Mouse (Mus musculus): ENCODE results near the gene Clstn3.
A peak's percentile ranks its signal among the peaks of the same experiment; 100 is the strongest.

DNA sequence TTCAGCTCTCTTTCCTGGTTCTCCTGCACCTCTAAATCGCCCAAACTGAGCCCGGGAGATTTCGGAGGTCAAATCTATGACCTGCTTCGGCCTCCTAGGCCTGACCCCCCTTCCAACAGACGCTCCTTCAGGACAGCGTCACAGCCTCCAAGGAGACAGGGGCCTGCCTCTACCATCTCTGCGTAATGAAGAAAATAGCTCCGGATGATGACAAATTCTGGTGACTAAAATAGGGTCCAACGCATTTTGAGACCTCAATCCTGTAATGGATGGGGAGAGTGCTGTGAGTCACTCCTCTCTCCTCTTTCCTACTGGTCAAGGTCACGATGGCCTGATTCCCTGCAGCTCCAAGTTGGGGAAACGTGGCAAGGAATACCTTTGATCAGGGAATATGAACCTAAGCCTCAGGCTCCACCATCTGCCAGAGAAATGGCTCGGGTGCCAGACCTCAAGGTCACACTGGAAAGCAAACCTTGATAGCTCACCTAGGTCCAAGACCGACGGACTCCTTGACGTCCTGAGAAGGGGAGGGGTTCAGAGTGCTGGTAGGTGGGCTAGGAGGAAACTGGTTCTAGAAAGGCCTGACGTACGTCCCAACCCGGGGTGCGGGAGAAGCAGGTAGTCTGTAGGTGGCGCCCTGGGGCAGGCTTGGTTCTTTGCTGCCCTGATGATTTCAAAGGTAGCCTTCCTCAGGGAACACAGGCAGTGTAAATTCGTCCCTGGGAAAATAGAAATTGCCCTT, 49.1 kb downstream of the Clstn3 start:
- no peak for TF ChIP-seq EP300 (IDR thresholded peaks at IDR 0.05)
- TF ChIP-seq CTCF (IDR thresholded peaks at IDR 0.05), result peak; percentile 79

All from lung, postnatal 0 days (tissue).